9 mouse cellular contexts compared by ENCODE assay signal in the genomic region with DNA sequence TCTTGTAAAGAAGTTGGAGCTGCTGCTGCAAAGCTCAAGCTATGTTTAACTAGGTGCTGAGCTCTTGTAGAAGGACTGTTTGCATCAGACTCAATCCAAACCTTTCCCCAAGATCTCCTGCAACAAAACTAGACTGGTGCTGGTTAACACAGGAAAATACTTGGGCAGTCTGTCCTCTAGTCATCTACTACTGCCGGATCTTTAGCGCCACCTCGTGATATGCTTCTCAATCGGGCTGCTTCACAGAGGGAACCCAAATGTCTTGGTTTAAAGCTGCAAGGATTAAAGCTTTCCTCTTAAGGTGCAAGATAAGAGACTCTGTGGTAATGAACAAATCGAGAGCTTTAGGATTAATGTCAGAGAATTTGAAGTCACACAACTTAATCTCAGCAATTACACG. TPM values are rescaled to one million over a fixed set of nuclear protein-coding genes. Genes with fewer than 3 reads are reported as not detected.
DNase-seq lines count a peak whose midpoint lies in the region; ATAC-seq and TF ChIP-seq lines count a peak whose summit lies in the region.
"Had no signal": no experiment of that assay in that cellular context is flagged by ENCODE, and none has a peak within 500 bp of the region (broad histone marks: within the 10 kb centered on the region; RNA-seq: fewer than 3 reads in every experiment).

No protein-coding gene starts in this region.

- no peak overlapping the region for H3K4me3 ChIP-seq in liver, embryonic 14.5 days (ENCODE audit: insufficient read depth in 1 of 2, low read depth in 2 of 2, low read length in 2 of 2)
- H3K4me3 ChIP-seq in liver, embryonic 11.5 days (ENCODE audit: low read depth, low read length): no peak overlapping the region
- no peak overlapping the region for H3K4me3 ChIP-seq in forebrain, embryonic 12.5 days (replicated peaks)
- H3K4me3 ChIP-seq: liver, embryonic 15.5 days had no signal

- WGBS in liver, embryonic 14.5 days (ENCODE audit: insufficient replicate concordance): 11% methylated on average over 6 of the region's 6 CpGs
- WGBS in liver, embryonic 11.5 days: 13% methylated on average over 6 of the region's 6 CpGs
- WGBS in forebrain, embryonic 12.5 days: 15% methylated on average over 6 of the region's 6 CpGs

- H3K27me3 ChIP-seq in liver, embryonic 14.5 days (ENCODE audit: control insufficient read depth, insufficient read depth, low read length): no peaks in the 10 kb centered on the region
- H3K27me3 ChIP-seq in liver, embryonic 11.5 days (replicated peaks; ENCODE audit: control insufficient read depth, insufficient read depth, low read length): no peaks in the 10 kb centered on the region
- no peaks in the 10 kb centered on the region for H3K27me3 ChIP-seq in forebrain, embryonic 12.5 days
- H3K27me3 ChIP-seq: liver, embryonic 15.5 days had no signal

- H3K4me1 ChIP-seq in liver, embryonic 14.5 days (replicated peaks; ENCODE audit: control insufficient read depth in 2 of 2, insufficient read depth in 2 of 2, low read length in 1 of 2): no peaks in the 10 kb centered on the region
- no peaks in the 10 kb centered on the region for H3K4me1 ChIP-seq in liver, embryonic 11.5 days (replicated peaks; ENCODE audit: control insufficient read depth, insufficient read depth, low read length)
- no peaks in the 10 kb centered on the region for H3K4me1 ChIP-seq in forebrain, embryonic 12.5 days
- H3K4me1 ChIP-seq: liver, embryonic 15.5 days had no signal

- H3K36me3 ChIP-seq in liver, embryonic 14.5 days (replicated peaks; ENCODE audit: control insufficient read depth, insufficient read depth, low read depth): no peaks in the 10 kb centered on the region
- H3K36me3 ChIP-seq in liver, embryonic 11.5 days (ENCODE audit: control insufficient read depth, insufficient read depth, low read length): no peaks in the 10 kb centered on the region
- H3K36me3 ChIP-seq in forebrain, embryonic 12.5 days (replicated peaks): no peaks in the 10 kb centered on the region
- H3K36me3 ChIP-seq: liver, embryonic 15.5 days had no signal

- no peaks in the 10 kb centered on the region for H3K9me3 ChIP-seq in liver, embryonic 14.5 days (ENCODE audit: control insufficient read depth, low read length)
- H3K9me3 ChIP-seq in liver, embryonic 11.5 days (ENCODE audit: control insufficient read depth, low read length): no peaks in the 10 kb centered on the region
- H3K9me3 ChIP-seq in forebrain, embryonic 12.5 days: no peaks in the 10 kb centered on the region
- H3K9me3 ChIP-seq: liver, embryonic 15.5 days had no signal

- peak; percentile 34; the same call in 1 of the 2 replicates for TF ChIP-seq CTCF in liver, embryonic 14.5 days (IDR thresholded peaks at IDR 0.05; ENCODE audit: low read depth)

- no peak overlapping the region for H3K9ac ChIP-seq in liver, embryonic 14.5 days (replicated peaks)
- no peak overlapping the region for H3K9ac ChIP-seq in liver, embryonic 11.5 days (ENCODE audit: low read depth, low read length)
- no peak overlapping the region for H3K9ac ChIP-seq in forebrain, embryonic 12.5 days
- H3K9ac ChIP-seq: liver, embryonic 15.5 days had no signal

- no peak for ATAC-seq in liver, embryonic 14.5 days (ENCODE audit: insufficient read depth)
- no peak for ATAC-seq in liver, embryonic 11.5 days (replicated peaks; ENCODE audit: low FRiP score)
- 0 out of 2 replicates have a peak, but pooled peaks have one; percentile 49 for ATAC-seq in forebrain, embryonic 12.5 days (ENCODE audit: low FRiP score)

- H3K27ac ChIP-seq in liver, embryonic 14.5 days: no peak overlapping the region
- no peak overlapping the region for H3K27ac ChIP-seq in liver, embryonic 11.5 days (ENCODE audit: low read depth, low read length)
- H3K27ac ChIP-seq in forebrain, embryonic 12.5 days: no peak overlapping the region
- H3K27ac ChIP-seq: liver, embryonic 15.5 days had no signal

- intact Hi-C loops in left cerebral cortex, postnatal 4 days (cut with DNase I): loop anchor here (5.0 to 10.0 kb wide), 3 partner anchors 66 to 431 kb away; partner anchors contain the start of gene Tmem178b

- no peak overlapping the region for H3K4me2 ChIP-seq in liver, embryonic 14.5 days (ENCODE audit: low read depth)
- no peak overlapping the region for H3K4me2 ChIP-seq in liver, embryonic 11.5 days
- no peak overlapping the region for H3K4me2 ChIP-seq in forebrain, embryonic 12.5 days
- H3K4me2 ChIP-seq: liver, embryonic 15.5 days had no signal

- no peak for DNase-seq in liver, embryonic 14.5 days (ENCODE audit: low read depth in 3 of 3, low spot score in 3 of 3)
- DNase-seq in liver, embryonic 11.5 days (ENCODE audit: low spot score): no peak
- DNase-seq in brain, adult 2 months (ENCODE audit: low read depth, low spot score): peak; percentile 92
- DNase-seq in kidney, adult 8-10 months: peak; percentile 27 to 71
- DNase-seq in left cerebral cortex, postnatal 4 days: peak; percentile 77
- peak; percentile 51 for DNase-seq in retina, postnatal 7 days (ENCODE audit: low read depth, low spot score)
- DNase-seq in urinary bladder, adult 2 months (ENCODE audit: low spot score): no peak

- no peak for TF ChIP-seq EP300 in liver, embryonic 14.5 days (IDR thresholded peaks at IDR 0.05; ENCODE audit: low read depth)

RNA-seq across cellular contexts. Expression of gene Agk, which starts 21.6 kb away (rescaled TPM):
- 6.3 and 7.5 TPM in 2 replicates for polyA plus RNA-seq in liver, embryonic 14.5 days (2012; rRNA removed)
- polyA plus RNA-seq in liver, embryonic 14.5 days (2014; fragmentation: Nextera tagmentation; extraction: Ambion mirVana): 12.0 and 12.6 TPM in 2 replicates
- 35.8 and 40.1 TPM in 2 replicates for polyA plus RNA-seq in liver, embryonic 11.5 days (2014; fragmentation: Nextera tagmentation; extraction: Ambion mirVana)
- 39.9 and 44.1 TPM in 2 replicates for polyA plus RNA-seq in forebrain, embryonic 12.5 days (2016; fragmentation: Nextera tagmentation; extraction: Ambion mirVana)
- total RNA-seq in left cerebral cortex, postnatal 4 days (2021): 10 to 100 TPM; 65.5 to 72.8 TPM
- polyA plus RNA-seq in urinary bladder, adult 2 months (2012; rRNA removed): 16.7 and 23.0 TPM in 2 replicates

Comparison
In these comparisons a context has a peak if more than half of its experiments do, and no peak if none do; other contexts are left out.
1. DNase-seq: peak in brain, adult 2 months (single experiment), kidney, adult 8-10 months (2 of 2), left cerebral cortex, postnatal 4 days (single experiment) and retina, postnatal 7 days (single experiment); none in liver, embryonic 14.5 days (0 of 3), liver, embryonic 11.5 days (single experiment) and urinary bladder, adult 2 months (single experiment).